11 mouse cellular contexts compared by ENCODE assay signal in the genomic region with DNA sequence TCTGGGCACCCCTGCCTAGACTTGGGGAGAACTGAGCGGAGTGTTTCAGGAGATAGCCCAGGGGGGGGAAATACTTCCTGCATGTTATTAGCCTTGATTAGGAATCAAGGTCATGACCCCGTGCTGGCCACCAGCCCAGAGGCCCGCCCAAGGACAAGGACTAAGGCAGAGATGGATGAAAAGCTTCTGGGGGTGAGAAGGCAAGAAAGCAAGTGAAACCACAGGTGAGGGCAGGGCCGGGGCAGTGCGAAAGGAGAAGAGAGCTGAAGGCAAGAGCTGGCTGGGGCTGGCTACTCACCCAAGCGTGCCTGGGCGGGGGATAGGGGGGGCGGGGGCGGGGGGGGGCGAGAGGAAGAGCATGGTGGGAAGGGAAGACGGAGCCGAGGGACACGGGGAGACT.
A peak's percentile ranks its signal among the peaks of the same experiment; 100 is the strongest.
DNase-seq lines count a peak whose midpoint lies in the region; ATAC-seq and TF ChIP-seq lines count a peak whose summit lies in the region.
"Had no signal": no experiment of that assay in that cellular context is flagged by ENCODE, and none has a peak within 500 bp of the region (broad histone marks: within the 10 kb centered on the region; RNA-seq: fewer than 3 reads in every experiment).

No protein-coding gene starts in this region.

- H3K36me3 ChIP-seq in hindbrain, embryonic 12.5 days: no peaks in the 10 kb centered on the region
- no peaks in the 10 kb centered on the region for H3K36me3 ChIP-seq in hindbrain, embryonic 14.5 days (replicated peaks; ENCODE audit: control insufficient read depth, insufficient read depth)
- H3K36me3 ChIP-seq in stomach, embryonic 14.5 days (ENCODE audit: control insufficient read depth, insufficient read depth, low read length): no peaks in the 10 kb centered on the region
- H3K36me3 ChIP-seq in stomach, postnatal 0 days (ENCODE audit: control insufficient read depth, insufficient read depth, low read length): no peaks in the 10 kb centered on the region
- no peaks in the 10 kb centered on the region for H3K36me3 ChIP-seq in forebrain, embryonic 11.5 days (ENCODE audit: control insufficient read depth, insufficient read depth, low read length)
- no peaks in the 10 kb centered on the region for H3K36me3 ChIP-seq in thymus, adult 2 months (ENCODE audit: control insufficient read depth, insufficient read depth, low read length)

- no peak overlapping the region for H3K4me2 ChIP-seq in hindbrain, embryonic 12.5 days (replicated peaks)
- H3K4me2 ChIP-seq in hindbrain, embryonic 14.5 days (replicated peaks): no peak overlapping the region
- no peak overlapping the region for H3K4me2 ChIP-seq in stomach, embryonic 14.5 days (replicated peaks; ENCODE audit: low read depth, low read length)
- H3K4me2 ChIP-seq in stomach, postnatal 0 days (replicated peaks; ENCODE audit: low read depth): no peak overlapping the region
- H3K4me2 ChIP-seq in forebrain, embryonic 11.5 days (ENCODE audit: low read depth, low read length, severe bottlenecking): no peak overlapping the region

- WGBS in hindbrain, embryonic 12.5 days: 36% methylated on average over 13 of the region's 13 CpGs
- 27% methylated on average over 10 of the region's 13 CpGs for WGBS in hindbrain, embryonic 14.5 days
- WGBS in stomach, embryonic 14.5 days: 16% methylated on average over 12 of the region's 13 CpGs
- WGBS in stomach, postnatal 0 days: 32% methylated on average over 8 of the region's 13 CpGs
- WGBS in forebrain, embryonic 11.5 days: 40% methylated on average over 10 of the region's 13 CpGs
- WGBS in thymus, adult 2 months: 23% methylated on average over 11 of the region's 13 CpGs

- TF ChIP-seq EP300 in stomach, postnatal 0 days (optimal IDR thresholded peaks at IDR 0.05): no peak

- H3K27me3 ChIP-seq in hindbrain, embryonic 12.5 days: peaks cover 55% of the 10 kb centered on the region
- H3K27me3 ChIP-seq in hindbrain, embryonic 14.5 days (ENCODE audit: control insufficient read depth, insufficient read depth, low read length): peaks cover 19% of the 10 kb centered on the region
- H3K27me3 ChIP-seq in stomach, embryonic 14.5 days (ENCODE audit: control insufficient read depth, insufficient read depth, low read length): peaks cover under 1% of the 10 kb centered on the region; the same call in 1 of the 2 replicates
- H3K27me3 ChIP-seq in stomach, postnatal 0 days (ENCODE audit: control insufficient read depth, insufficient read depth, low read length): no peaks in the 10 kb centered on the region
- peaks cover 47% of the 10 kb centered on the region for H3K27me3 ChIP-seq in forebrain, embryonic 11.5 days (ENCODE audit: control insufficient read depth, insufficient read depth, low read length)
- no peaks in the 10 kb centered on the region for H3K27me3 ChIP-seq in thymus, adult 2 months (ENCODE audit: control insufficient read depth, insufficient read depth, low read length)

- DNase-seq in hindbrain, embryonic 14.5 days (ENCODE audit: low spot score): no peak
- DNase-seq in stomach, postnatal 0 days (ENCODE audit: low spot score): no peak
- DNase-seq in heart, postnatal 4 days: peak; percentile 13
- no peak for DNase-seq in forebrain, embryonic 11.5 days (ENCODE audit: low spot score)
- no peak for DNase-seq in thymus, adult 2 months
- DNase-seq: right cerebral cortex, postnatal 25 days; thymus, postnatal 36 days had no signal

- H3K4me3 ChIP-seq in hindbrain, embryonic 12.5 days: no peak overlapping the region
- no peak overlapping the region for H3K4me3 ChIP-seq in hindbrain, embryonic 14.5 days (replicated peaks; ENCODE audit: low read length)
- no peak overlapping the region for H3K4me3 ChIP-seq in stomach, embryonic 14.5 days (ENCODE audit: low read depth, low read length)
- no peak overlapping the region for H3K4me3 ChIP-seq in stomach, postnatal 0 days (ENCODE audit: low read depth, low read length)
- H3K4me3 ChIP-seq in forebrain, embryonic 11.5 days (ENCODE audit: low read depth, low read length): no peak overlapping the region
- no peak overlapping the region for H3K4me3 ChIP-seq in thymus, adult 2 months (ENCODE audit: control insufficient read depth, insufficient read depth, low read length)

- H3K9me3 ChIP-seq in hindbrain, embryonic 12.5 days (replicated peaks): no peaks in the 10 kb centered on the region
- H3K9me3 ChIP-seq in hindbrain, embryonic 14.5 days (ENCODE audit: control insufficient read depth, low read length): no peaks in the 10 kb centered on the region
- no peaks in the 10 kb centered on the region for H3K9me3 ChIP-seq in stomach, embryonic 14.5 days (ENCODE audit: control insufficient read depth, low read depth, low read length)
- H3K9me3 ChIP-seq in stomach, postnatal 0 days (ENCODE audit: control insufficient read depth, low read length): no peaks in the 10 kb centered on the region
- no peaks in the 10 kb centered on the region for H3K9me3 ChIP-seq in forebrain, embryonic 11.5 days (ENCODE audit: control insufficient read depth, low read length)

- peaks cover 34% of the 10 kb centered on the region for H3K4me1 ChIP-seq in hindbrain, embryonic 12.5 days
- H3K4me1 ChIP-seq in hindbrain, embryonic 14.5 days (replicated peaks; ENCODE audit: control insufficient read depth, insufficient read depth, low read length): peaks cover 20% of the 10 kb centered on the region
- peaks cover 5% of the 10 kb centered on the region; the same call in 1 of the 2 replicates for H3K4me1 ChIP-seq in stomach, embryonic 14.5 days (ENCODE audit: control insufficient read depth, insufficient read depth, low read length)
- H3K4me1 ChIP-seq in stomach, postnatal 0 days (replicated peaks; ENCODE audit: control insufficient read depth, insufficient read depth): no peaks in the 10 kb centered on the region
- H3K4me1 ChIP-seq in forebrain, embryonic 11.5 days (replicated peaks; ENCODE audit: control insufficient read depth, insufficient read depth, low read length): peaks cover 3% of the 10 kb centered on the region; the same call in 1 of the 2 replicates
- peaks cover 10% of the 10 kb centered on the region for H3K4me1 ChIP-seq in thymus, adult 2 months (replicated peaks; ENCODE audit: control insufficient read depth, insufficient read depth, low read length)

- H3K27ac ChIP-seq in hindbrain, embryonic 12.5 days: no peak overlapping the region
- no peak overlapping the region for H3K27ac ChIP-seq in hindbrain, embryonic 14.5 days
- no peak overlapping the region for H3K27ac ChIP-seq in stomach, embryonic 14.5 days (ENCODE audit: low read length)
- H3K27ac ChIP-seq in stomach, postnatal 0 days (replicated peaks): no peak overlapping the region
- H3K27ac ChIP-seq in forebrain, embryonic 11.5 days (ENCODE audit: low read depth, low read length): no peak overlapping the region
- no peak overlapping the region for H3K27ac ChIP-seq in thymus, adult 2 months (ENCODE audit: control insufficient read depth, insufficient read depth, low read length)

- TF ChIP-seq POLR2A in thymus, adult 2 months (IDR thresholded peaks at IDR 0.05; ENCODE audit: control insufficient read depth, extremely low read depth, insufficient read depth, low read length, poor library complexity): no peak

- TF ChIP-seq CTCF in stomach, postnatal 0 days (IDR thresholded peaks at IDR 0.05; ENCODE audit: low read depth): no peak
- no peak for TF ChIP-seq CTCF in thymus, adult 2 months (IDR thresholded peaks at IDR 0.05; ENCODE audit: borderline replicate concordance, control insufficient read depth, extremely low read depth, insufficient read depth, low read length, poor library complexity)

- 0 out of 2 replicates have a peak, but pooled peaks have one; percentile 20 for ATAC-seq in hindbrain, embryonic 12.5 days (ENCODE audit: low FRiP score)
- no peak for ATAC-seq in hindbrain, embryonic 14.5 days (ENCODE audit: low FRiP score)
- peak; percentile 42; the same call in 1 of the 2 replicates for ATAC-seq in stomach, embryonic 14.5 days (ENCODE audit: insufficient number of reproducible peaks, insufficient read depth, low FRiP score, low read depth)
- ATAC-seq in stomach, postnatal 0 days (ENCODE audit: low FRiP score, low TSS enrichment): no peak
- ATAC-seq in forebrain, embryonic 11.5 days (replicated peaks; ENCODE audit: low FRiP score): no peak
- ATAC-seq: forebrain, embryonic 16.5 days; Patski had no signal

- H3K9ac ChIP-seq in hindbrain, embryonic 12.5 days: no peak overlapping the region
- no peak overlapping the region for H3K9ac ChIP-seq in hindbrain, embryonic 14.5 days
- no peak overlapping the region for H3K9ac ChIP-seq in stomach, embryonic 14.5 days (replicated peaks; ENCODE audit: low read depth, low read length)
- H3K9ac ChIP-seq in stomach, postnatal 0 days (ENCODE audit: low read length): no peak overlapping the region
- H3K9ac ChIP-seq in forebrain, embryonic 11.5 days (ENCODE audit: low read length): no peak overlapping the region

Comparison
In these comparisons a context has a peak if more than half of its experiments do, and no peak if none do; other contexts are left out.
1. ATAC-seq: peak in hindbrain, embryonic 12.5 days (single experiment) and stomach, embryonic 14.5 days (single experiment); none in hindbrain, embryonic 14.5 days (single experiment), stomach, postnatal 0 days (single experiment) and forebrain, embryonic 11.5 days (single experiment).